Mouse (Mus musculus) lung, adult 2 months (tissue): ENCODE measurements at regions not wholly inside any gene's neighbourhood (a gene's known extent, or its start where the extent isn't known, plus 50 kb on each side); places are given as distances from the start of the nearest gene placed in this dataset.
A peak's percentile ranks its signal among the peaks of the same experiment; 100 is the strongest.

ENCODE experiments used
- DNase-seq: peaks from one replicate; pipeline ENCODE4 v3.0.0; 2022
- H3K4me1 ChIP-seq: fragments of 200-500 bp; 2 replicates; pipeline ENCODE4 v1.6.1; 2011; ENCODE audit warnings: low read length; ENCODE audit not compliant: control insufficient read depth, insufficient read depth
- H3K4me3 ChIP-seq: fragments of 200-500 bp; replicated peaks from 2 replicates; pipeline ENCODE3; 2011; ENCODE audit warnings: low read depth, mild to moderate bottlenecking, control low read depth, low read length; ENCODE audit errors: extremely low read depth
- CTCF ChIP-seq: fragments of 200-500 bp; IDR thresholded peaks from 2 replicates; pipeline ENCODE4 v1.5.1; 2011; ENCODE audit warnings: mild to moderate bottlenecking, low read length, control low read depth; ENCODE audit not compliant: insufficient read depth
- POLR2A ChIP-seq: fragments of 200-500 bp; IDR thresholded peaks from 2 replicates; pipeline ENCODE4 v1.6.1; 2011; ENCODE audit warnings: low read depth, mild to moderate bottlenecking, control low read depth, low read length, borderline replicate concordance; ENCODE audit errors: extremely low read depth
- WGBS: fragments of 180-500 bp; shearing (Covaris S2); methylation state at CpG from one replicate; pipeline ENCODE4 v1.1.7; 2018; 5-methylcytosine and 5-hydroxymethylcytosine counted together

- DNase-seq: no peak
- no peak overlapping the region for H3K4me3 ChIP-seq
- no peaks in the 10 kb centered on the region; the same call in 1 of the 2 replicates for H3K4me1 ChIP-seq
- WGBS: 59% methylated on average over 4 of the region's 4 CpGs
- no peak for TF ChIP-seq POLR2A
- TF ChIP-seq CTCF: no peak
Observed at GRCm38 (mm10) chr16:29725563-29725962, 146.4 kb downstream of the Opa1 start.

GRCm38 (mm10) chr16:29727397-29727796 lies 148.3 kb downstream of the Opa1 start:
- 72% methylated on average over 7 of the region's 7 CpGs for WGBS
- no peak for DNase-seq
- no peak for TF ChIP-seq CTCF
- no peak for TF ChIP-seq POLR2A
- Histone ChIP-seq H3K4me3 (no peak overlapping the region), H3K4me1 (no peaks in the 10 kb centered on the region; the same call in 1 of the 2 replicates)

- DNase-seq: peak; percentile 87
Observed at GRCm38 (mm10) chr16:29728769-29729481, 149.8 kb downstream of the Opa1 start.

GRCm38 (mm10) chr16:29730010-29730409 lies 150.9 kb downstream of the Opa1 start:
- Histone ChIP-seq H3K4me3 (no peak overlapping the region), H3K4me1 (peaks cover 5% of the 10 kb centered on the region)
- TF ChIP-seq POLR2A (no peak), CTCF (no peak)
- no peak for DNase-seq
- 57% methylated on average over 5 of the region's 5 CpGs for WGBS

More at GRCm38 (mm10) chr16:29728769-29729481, 149.8 kb downstream of the Opa1 start:
- WGBS: 23% methylated on average over 10 of the region's 10 CpGs
- Histone ChIP-seq H3K4me3 (no peak overlapping the region), H3K4me1 (no peaks in the 10 kb centered on the region; the same call in 1 of the 2 replicates)
- TF ChIP-seq CTCF (peak; percentile 82), POLR2A (no peak)

- 69% methylated on average over 1 of the region's 1 CpGs for WGBS
Observed at GRCm38 (mm10) chr16:29732889-29733288, 153.8 kb downstream of the Opa1 start.

GRCm38 (mm10) chr16:29733847-29734246 lies 154.7 kb downstream of the Opa1 start:
- WGBS: 87% methylated on average over 10 of the region's 10 CpGs
- Histone ChIP-seq H3K4me1 (peaks cover 7% of the 10 kb centered on the region), H3K4me3 (no peak overlapping the region)
- TF ChIP-seq POLR2A (no peak), CTCF (no peak)
- DNase-seq: no peak

More at GRCm38 (mm10) chr16:29732889-29733288, 153.8 kb downstream of the Opa1 start:
- no peak for TF ChIP-seq CTCF
- peaks cover 7% of the 10 kb centered on the region for H3K4me1 ChIP-seq
- no peak overlapping the region for H3K4me3 ChIP-seq
- no peak for DNase-seq

- TF ChIP-seq CTCF: peak; percentile 35; the same call in 1 of the 2 replicates
- no peak for TF ChIP-seq POLR2A
- WGBS: 19% methylated on average over 1 of the region's 1 CpGs
- Histone ChIP-seq H3K4me3 (no peak overlapping the region), H3K4me1 (peaks cover 7% of the 10 kb centered on the region)
- peak; percentile 36 for DNase-seq
Observed at GRCm38 (mm10) chr16:29734324-29734723, 155.2 kb downstream of the Opa1 start.

GRCm38 (mm10) chr16:29734738-29735250 lies 155.7 kb downstream of the Opa1 start:
- Histone ChIP-seq H3K4me1 (peaks cover 7% of the 10 kb centered on the region), H3K4me3 (no peak overlapping the region)
- 14% methylated on average over 12 of the region's 12 CpGs for WGBS
- no peak for TF ChIP-seq CTCF
- peak; percentile 49 for DNase-seq

GRCm38 (mm10) chr16:29735371-29736008 lies 156.4 kb downstream of the Opa1 start:
- WGBS: 41% methylated on average over 12 of the region's 12 CpGs
- DNase-seq: no peak
- Histone ChIP-seq H3K4me3 (no peak overlapping the region), H3K4me1 (peaks cover 7% of the 10 kb centered on the region)
- TF ChIP-seq CTCF (no peak), POLR2A (no peak)

GRCm38 (mm10) chr16:29736211-29736610 lies 157.1 kb downstream of the Opa1 start:
- TF ChIP-seq POLR2A (no peak), CTCF (no peak)
- H3K4me3 ChIP-seq: no peak overlapping the region
- no peak for DNase-seq
- H3K4me1 ChIP-seq: peaks cover 7% of the 10 kb centered on the region
- WGBS: 79% methylated on average over 9 of the region's 9 CpGs
